Mouse (Mus musculus): ENCODE measurements around the gene Mtr.
A peak's percentile ranks its signal among the peaks of the same experiment; 100 is the strongest.

Gene Mtr

DNA sequence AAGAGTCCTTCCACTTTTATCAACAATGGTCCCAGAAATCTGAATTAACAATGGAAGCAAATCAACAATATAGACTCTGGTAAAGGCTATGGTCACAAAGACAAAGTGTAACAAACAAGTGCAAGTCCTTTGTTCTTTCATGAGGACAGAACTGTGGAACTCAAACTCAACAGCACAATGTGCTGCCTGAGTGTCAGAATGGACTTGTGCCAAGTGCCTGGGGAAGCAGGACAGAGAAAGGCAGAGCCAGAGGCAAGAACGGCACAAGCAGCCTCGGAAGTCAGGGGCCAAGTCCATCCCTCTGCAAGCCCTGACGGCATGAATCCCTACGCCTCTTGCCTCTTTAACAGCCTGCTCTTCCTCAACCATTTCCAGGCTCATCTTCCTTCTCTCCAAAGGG lies 13.9 kb downstream of the Mtr start:
- no peak for DNase-seq (ENCODE audit: low spot score)

DNA sequence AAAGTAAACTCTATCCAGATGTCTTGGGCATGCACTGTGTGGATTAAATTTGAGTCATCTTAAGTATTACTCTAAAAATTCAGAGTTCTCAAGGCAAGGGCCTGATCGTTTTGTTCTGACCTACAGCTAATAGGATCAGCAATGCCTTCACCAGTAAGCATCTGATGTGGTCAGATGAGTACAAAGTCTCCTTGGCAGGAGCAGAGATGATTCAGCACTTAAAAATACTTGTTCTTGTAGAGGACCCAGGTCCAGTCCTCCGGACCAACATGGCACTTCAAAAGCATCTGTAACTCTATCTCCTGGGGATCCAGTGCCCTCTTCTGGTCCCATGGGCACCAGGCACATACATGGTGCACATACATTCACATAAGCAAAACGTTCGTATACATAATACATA lies 25.8 kb downstream of the Mtr start:
- DNase-seq (ENCODE audit: low spot score): no peak

DNA sequence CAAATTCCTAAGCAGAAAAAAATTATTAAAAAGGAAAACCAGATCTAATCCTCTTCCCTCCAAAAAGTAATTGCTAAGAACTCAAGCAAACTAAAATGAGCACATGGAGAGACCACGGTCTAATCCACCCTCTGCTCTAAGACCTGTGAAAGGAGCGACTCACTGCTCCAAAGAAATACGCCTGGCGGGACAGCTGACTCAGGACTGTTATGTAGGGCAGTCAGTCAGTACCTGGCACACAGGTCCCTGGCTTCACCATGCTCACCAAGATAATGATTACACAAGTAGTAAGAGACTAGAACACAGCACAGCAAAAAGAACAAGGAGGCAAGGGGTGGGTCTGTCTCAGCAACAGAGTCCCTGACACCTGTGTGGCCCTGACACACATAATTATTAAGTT lies 29.7 kb downstream of the Mtr start:
- DNase-seq (ENCODE audit: low spot score): no peak

DNA sequence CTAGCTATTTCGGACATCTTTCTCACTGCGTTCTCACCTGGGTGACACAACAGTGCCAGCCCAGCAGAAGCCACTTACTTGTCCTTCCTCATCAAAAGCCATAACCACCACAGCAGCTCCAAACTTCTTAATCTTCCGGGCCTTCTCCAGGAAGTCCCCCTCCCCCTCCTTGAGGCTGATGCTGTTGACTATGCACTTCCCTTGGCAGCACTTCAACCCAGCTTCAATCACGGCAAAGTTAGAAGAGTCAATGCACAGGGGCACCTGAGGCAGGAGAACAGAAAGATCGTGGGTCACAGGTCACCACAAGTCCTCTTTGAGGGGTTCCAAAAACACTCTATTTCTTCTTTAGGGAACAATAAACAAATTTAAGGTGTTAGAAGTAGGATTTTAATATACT lies 30.3 kb downstream of the Mtr start:
- no peak for DNase-seq (ENCODE audit: low spot score)

DNA sequence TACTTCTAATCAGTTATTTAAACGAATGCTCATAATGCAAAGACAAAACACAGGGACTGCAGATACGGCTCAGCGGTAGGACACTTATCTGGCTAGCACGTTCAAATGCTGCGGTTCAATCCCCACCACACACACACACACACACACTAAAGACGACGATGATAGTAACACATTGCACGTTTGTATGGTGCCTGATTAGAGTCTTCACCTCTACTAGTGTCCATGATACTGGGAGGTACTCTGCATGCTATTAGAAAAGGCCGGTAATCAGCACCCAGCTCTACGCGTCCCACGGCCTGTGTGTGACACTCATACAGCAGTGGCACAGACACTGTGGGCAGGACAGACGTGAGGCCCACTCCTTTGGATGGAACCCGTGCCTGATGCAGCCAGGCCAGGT lies 39.3 kb downstream of the Mtr start:
- DNase-seq (ENCODE audit: low spot score): no peak

DNA sequence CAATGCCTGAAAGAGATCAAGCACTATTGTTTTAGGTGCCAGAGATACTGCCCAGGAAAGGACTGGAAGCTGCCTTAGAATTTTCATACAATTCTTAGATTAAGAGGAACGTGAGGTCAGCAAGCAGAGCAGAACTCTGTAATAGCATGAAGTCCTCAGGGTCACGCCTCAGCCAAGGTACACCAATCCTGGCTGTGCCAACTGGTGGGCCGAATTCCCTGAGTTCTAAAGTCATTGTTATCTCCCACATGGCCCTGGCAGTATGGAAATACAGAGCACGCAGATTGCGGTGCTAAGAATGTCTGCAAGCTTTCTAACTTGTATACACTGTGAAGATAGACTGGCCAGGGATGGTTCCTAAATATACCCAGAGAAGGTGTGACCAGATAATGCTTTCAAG lies 43.0 kb downstream of the Mtr start:
- no peak for DNase-seq (ENCODE audit: low spot score)

DNA sequence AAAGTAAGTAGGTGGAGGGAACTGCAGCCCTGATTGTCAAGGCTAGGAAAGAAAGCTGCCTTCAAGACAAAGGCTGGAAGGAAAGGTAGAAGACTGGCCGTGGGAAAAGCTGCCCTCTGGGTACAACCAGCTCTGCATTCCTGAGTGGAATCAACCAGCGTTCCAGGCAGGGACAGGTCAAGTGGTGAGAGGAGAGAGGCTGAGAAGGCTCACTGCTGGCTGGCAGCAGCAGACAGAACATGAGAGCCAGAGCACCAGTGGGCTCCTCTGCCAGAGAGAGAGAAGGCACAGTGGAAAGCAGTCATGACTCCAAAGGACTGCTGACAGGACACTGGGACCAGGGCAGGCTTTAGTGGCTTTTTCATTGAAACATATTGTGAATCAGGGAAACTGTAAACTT lies 46.9 kb downstream of the Mtr start:
- DNase-seq (ENCODE audit: low spot score): no peak

DNA sequence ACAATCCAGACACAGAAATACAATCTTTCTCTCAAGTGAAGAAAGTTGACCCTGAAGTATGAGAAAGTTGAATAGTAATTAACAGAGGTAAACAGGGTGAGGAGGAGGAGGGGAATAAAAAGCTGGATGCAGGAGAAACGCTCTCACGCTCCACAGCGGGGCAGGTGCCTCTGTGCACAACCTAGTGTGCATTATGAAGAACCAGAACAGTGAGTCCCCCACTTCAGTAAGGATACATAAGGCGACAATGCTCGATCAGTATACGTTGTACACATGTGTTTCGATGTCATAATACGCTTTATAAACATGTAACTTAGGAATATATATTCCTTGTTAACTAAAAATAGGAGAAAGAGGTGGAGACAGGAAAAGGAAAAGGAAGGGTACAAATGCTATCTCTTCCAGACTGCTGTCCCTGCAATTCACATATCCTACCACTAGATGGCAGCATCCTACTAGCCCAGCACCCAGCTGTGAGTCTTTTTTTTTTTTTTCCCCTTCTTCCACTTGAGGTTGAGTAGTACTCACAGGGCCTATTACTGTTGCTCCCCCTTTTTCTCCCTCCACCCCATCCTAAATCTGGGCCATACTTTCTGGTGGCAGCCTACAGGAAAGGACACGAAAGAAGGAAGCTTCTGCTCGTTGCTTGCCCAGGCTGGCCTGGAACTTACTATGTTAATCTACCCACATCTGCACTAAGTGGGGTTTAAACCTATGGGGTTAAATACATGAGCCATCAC lies 47.7 kb downstream of the Mtr start:
- DNase-seq (ENCODE audit: low spot score): peak; percentile 65

DNA sequence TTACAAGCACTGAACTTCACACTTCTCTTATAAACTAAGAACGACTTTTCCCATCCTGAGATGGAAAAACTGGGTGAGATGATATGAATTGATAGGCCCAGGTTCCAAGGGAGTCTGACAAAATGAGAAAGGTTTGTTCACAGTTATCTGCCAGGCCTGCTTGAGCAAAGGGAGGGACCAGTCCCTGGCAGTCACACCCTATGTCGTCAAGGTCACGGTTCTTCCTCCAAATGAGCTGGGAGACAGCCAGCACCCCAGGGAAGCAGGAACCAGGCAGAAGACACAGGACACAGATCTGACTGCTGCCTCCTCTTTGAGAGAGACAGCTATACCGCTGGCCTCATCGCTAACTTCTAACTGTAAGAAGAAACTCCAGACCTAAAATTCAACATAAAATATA lies 57.5 kb downstream of the Mtr start:
- no peak for DNase-seq (ENCODE audit: low spot score)

DNA sequence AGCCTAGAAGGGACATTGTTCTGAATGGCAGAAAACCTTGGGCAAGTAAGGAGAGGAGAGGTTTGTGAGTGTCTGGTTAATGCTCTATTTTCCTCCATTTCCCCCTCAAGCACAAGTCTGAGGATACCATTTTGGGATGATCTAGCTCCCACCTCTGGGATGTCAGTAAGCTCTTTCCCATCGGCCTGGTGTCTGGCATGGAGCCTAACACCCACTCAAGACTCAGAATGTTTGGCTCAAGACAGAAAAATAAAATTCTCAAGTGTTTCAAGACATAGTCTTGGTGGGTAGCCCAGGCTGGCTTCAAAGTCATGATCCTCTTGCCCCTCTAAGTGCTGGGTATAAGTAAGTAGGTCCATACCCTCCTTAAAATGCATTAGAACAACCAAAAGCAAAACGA lies 59.4 kb downstream of the Mtr start:
- no peak for DNase-seq (ENCODE audit: low spot score)

DNA sequence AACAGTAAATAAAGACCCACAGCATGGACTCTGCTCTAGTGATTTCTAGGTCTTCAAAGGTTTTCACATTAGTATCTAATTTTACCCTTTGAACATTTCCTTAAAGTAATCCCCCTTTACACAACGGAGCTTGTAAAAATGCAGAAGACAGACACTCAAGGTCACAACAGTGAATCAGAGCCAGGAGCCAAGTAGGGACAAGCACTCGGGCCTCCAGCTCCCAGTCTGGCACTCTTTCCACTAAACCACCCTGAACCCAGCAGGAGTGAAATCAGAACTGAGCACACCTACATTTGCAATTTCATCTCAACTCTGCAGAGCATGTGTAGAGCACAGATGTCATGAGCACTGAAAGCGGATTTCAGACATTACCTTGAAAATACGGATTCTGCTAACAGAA lies 61.1 kb downstream of the Mtr start:
- no peak for DNase-seq (ENCODE audit: low spot score)

DNA sequence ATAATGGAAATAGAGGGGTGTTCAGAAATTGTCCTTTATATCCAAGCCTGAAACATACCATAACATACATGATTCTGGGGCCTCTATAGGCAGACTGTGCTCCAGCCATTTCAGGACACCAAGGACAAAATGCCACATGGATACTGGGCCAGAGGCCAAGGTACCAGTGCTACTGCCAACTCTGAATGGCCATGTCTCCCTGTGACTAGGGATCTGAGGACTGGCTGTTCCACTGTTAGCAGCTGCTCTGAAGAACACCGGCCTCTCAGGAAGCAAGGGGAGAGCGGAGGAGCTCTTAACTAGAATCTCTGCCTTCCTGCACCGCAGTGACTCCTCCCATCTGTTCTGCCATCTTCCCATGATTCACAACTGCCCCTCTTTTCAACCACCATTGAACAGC lies 61.9 kb downstream of the Mtr start:
- peak; percentile 26 for DNase-seq (ENCODE audit: low spot score)

DNA sequence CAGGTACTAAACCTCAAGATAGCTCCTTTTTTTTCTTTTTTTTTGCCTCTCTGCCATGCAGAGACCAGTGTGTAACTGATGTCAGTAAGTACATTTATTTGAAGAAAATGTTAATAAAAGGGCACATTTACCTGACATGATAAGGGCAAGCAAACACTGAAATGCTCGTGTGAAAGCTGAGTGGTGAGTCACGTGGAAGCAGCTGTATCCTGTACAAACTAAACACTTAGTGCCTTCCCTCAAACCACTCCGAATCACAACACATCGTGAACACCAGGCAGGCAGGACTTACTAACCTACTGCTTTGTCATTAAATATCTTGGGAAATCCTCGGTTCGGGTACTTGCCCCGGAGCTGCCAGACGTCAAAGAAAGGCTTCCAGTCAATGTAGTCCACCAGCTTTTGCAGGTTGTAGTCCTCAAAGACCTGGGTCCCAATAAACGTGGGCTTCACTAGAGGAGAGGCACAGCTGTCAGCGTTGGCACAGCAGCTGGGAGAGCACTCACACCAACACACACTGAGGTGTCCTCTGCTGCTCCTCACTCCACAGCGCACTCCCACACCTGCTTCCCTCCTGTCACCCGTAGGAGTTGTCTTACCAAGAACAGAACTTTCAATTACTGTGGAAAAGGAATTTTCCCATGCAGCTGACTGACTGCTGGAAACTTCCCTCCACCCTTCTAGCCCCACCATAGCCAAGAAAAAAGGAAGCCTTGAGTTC lies 62.8 kb downstream of the Mtr start:
- DNase-seq (ENCODE audit: low spot score): no peak

DNA sequence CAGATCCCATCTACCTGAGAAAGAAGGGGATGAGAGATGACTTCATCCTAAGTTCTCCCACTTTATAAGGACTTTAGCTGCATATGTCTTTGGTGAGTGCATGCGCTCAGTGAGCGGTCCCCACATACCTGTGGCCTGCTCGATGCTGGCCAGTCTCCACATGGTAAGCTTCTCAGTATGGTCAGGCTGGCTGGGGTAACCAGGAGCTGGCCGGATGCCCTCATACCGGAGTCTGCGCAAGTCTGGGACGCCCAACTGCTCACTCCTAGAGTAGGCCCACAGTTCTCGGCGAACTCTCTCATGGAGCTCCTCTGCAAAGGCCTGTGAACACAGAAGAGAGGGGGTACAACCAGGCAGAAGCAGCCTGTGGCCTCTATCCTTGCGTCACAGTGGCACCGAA lies 68.7 kb downstream of the Mtr start:
- DNase-seq (ENCODE audit: low spot score): no peak

DNA sequence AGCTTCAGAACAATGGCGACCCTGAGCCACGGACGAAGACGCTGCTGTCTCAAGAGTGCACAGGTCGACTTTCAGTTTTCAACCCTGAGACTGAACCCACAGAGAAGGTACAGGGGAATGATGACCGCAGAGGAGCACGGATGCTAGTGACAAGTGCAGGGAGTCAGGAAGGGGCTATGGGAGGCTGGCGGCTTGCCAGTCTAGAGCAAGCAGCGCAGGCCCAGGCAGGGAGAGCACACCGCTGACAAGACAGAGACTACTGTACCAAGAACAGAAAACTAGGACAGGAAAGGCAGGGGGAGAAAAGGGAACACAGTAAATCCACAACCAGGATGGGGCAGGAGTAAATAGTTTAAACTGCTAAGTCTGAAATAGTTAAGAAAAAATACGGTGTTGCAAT lies 69.1 kb downstream of the Mtr start:
- no peak for DNase-seq (ENCODE audit: low spot score)

DNA sequence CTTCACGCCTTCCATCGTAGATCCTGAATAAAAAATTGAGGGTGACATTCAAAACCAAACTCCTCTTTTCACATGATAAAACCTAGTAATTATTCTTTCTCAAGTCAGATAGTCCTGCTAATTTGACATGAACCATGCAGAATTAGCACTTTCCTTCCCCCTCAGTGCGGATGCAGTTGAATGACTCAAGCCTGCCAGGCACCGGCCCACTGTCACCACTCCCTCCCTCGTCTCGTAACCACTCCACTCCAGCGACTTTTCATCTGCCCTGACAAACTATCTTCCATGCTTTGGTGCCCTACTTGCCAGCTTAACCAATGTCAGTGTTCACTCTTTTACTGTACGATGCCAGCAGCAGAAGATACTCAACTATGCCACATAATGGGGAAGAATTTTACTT lies 78.4 kb downstream of the Mtr start:
- DNase-seq (ENCODE audit: low spot score): peak; percentile 7

DNA sequence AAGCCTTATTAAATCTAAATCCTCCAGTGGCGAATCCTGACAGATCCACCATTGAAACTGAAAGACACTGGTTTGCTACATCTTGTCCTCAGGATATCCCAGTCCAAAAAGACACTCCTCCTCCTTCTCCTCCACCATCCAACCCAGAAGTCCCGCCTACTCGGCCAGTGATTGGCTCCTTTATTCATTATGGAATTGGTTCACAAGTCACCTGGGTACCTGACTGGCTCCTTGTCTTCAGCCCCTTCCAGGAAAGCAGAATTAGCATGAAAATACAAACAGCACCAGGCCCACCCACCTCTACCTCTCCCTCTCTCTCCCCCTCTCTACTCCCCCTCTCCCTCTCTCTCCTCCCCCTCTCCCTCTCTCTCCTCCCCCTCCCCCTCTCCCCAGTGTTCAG lies 81.2 kb downstream of the Mtr start:
- no peak for DNase-seq (ENCODE audit: low spot score)

DNA sequence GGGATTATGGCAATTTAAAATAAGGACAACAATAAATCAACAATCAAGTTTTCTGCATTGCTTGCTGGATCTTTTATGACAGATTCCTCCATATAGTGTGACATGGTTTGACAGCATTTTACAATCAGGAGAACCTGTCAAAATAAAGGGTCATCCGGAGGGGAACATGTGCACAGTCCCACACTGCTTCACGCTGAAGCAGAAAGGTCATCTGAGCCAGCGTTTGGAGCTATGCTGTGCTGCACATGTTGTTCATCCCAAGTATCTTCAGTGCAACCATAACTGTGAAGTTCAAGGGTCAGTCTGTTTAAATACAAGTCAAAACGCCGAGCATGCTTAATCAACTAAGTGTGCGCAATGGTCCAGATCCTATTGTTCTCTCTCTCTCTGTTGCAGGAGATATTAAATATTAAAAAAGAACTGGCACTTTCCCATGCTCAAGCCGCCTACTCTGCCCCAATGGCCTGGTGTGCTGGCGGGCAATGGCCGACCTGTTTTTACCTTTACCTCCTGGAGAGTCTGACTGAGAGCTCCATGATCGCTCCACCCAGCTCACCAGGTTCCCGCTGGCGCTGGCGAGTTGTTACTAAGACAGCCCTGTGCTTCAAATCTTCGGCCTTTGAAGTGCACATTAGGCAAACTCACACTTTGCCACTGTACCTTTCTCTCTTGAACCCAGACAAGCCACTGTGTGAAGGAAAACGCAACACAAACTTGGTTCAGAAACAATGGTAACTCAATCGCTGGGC lies 81.8 kb downstream of the Mtr start:
- no peak for DNase-seq (ENCODE audit: low spot score)

DNA sequence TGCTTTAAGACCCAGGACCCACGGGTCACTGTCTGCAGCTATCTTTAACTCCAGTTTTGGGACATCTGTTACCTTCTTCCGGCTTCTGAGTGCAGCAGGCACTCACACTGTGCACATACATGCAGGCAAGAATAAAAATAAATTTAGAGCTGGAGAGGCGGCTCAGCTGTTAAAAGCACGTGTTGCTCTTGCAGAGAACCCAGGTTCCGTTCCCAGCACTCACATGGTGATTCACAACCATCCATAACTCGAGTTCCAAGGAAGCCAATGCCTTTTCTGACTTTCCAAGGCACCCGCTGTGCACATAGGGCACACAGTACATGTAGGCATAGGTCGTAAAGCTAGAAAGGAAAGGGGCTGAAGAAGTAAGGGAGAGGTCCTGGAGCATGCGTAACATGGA lies 90.6 kb downstream of the Mtr start:
- DNase-seq (ENCODE audit: low spot score): no peak

DNA sequence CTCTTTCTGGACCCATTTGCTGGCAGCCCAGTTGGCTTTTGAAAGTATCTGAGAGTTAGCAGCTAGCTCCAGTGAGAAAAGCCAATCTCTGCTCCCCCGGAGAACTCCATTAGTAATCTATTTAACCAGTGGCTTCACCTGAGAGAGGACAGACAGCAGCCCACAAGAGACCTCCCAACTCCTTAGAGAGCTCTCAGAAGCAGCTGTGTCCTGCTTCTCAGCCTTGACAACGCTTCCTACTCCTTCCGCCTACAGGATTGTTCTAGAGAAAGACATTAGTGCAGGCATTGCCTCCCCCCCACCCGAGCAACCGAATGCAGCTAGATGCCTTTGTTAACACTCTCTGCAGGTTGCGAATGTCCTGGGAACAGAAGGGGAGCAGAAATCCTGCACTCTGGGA lies 91.5 kb downstream of the Mtr start:
- DNase-seq (ENCODE audit: low spot score): no peak

DNA sequence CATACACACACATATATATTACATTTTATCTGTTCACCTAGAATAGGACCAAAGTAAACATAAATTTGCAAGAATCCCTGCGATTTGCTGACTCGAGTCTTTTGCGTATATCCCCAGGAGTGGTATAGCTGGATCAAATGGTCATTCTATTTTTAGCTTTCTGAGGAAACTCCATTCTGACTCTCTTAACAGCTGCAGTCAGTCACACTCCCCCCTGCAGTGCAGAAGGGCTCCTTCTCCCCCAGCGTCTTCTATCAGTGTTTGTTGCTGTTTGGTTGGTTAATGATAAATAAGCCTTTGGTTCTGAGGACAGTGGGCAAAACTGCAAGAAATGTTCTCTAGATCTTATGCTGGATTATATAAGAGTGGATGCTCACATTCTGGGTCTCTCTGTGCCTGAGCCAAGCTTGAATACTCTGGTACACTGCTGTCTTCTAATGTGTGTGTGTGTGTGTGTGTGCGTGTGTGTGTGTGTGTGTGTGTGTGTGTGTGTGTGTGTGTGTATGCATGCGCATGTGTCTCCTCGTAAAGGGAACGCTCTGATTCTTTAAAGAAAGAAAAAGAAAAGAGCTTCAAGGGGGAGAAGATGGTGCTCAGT lies 92.4 kb downstream of the Mtr start:
- DNase-seq (ENCODE audit: low spot score): no peak

DNA sequence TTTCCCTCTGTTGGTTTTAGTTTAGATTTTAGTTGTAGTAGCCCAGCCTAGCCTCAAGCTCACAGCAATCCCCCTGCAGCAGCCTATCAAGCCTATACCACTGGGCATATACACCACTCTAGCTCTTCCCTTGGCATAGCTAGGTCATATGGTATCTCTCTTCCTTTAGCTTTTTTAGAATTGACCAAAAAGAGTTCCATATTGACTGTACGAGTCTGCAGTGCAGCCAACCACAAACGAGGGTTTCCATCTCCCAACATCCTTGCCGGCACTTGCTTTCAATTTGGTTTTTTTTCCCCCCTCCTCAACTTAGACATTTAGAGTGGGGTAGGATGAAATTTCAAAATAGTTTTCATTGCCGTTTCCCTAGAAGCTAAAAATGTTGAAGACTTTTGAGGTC lies 95.5 kb downstream of the Mtr start:
- DNase-seq (ENCODE audit: low spot score): no peak

DNA sequence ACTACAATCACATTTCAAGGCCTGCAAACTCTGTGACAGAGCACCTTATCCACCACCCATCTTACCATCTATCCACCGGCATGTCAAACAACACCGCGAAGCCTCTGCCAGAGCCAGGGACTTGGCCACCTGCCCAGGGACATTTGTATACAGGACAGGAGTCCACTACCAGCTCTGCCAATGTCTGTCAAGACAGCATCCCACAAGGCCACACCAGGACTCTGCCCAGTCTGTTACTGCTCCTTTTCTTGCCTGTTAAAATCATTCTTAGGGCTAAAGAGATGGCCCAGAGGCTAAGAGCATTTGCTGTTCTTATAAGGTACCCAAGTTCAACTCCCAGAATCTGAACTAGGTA lies 97.8 kb downstream of the Mtr start:
- peak; percentile 61 for DNase-seq (ENCODE audit: low spot score)

All from MN1 (cell line).